Mouse (Mus musculus) granulocyte monocyte progenitor cell, adult 5-6 weeks (primary cell): Measurements from ENCODE around the gene Rasl11b. TPM values are rescaled to one million over a fixed set of nuclear protein-coding genes. Genes with fewer than 3 reads are reported as not detected.

ENCODE experiments used
- ATAC-seq: replicated peaks from 2 replicates; pipeline ENCODE4 v1.8.0; 2016; ENCODE audit warnings: mild to moderate bottlenecking, moderate TSS enrichment, inconsistent platforms; ENCODE audit not compliant: poor library complexity, severe bottlenecking
- total RNA-seq, 2 experiments: library from RNA; stranded (forward) in 1 of 2; stranded (reverse) in 1 of 2; fragments of 200-712, 200-1000 nt in 1 of 2; fragments of >200 nt in 1 of 2; fragmentation: Nextera tagmentation in 1 of 2; gene quantifications; 2 replicates each; pipeline ENCODE4 v1.2.3; 2014 to 2017

Rasl11b gene
- total RNA-seq, 2 experiments from 2014 or later, result 1.8 TPM; not detected in 1

- no peak for ATAC-seq
Measured at GRCm38 (mm10) chr5:74184607-74185006, 10.5 kb upstream of the Rasl11b start.

- no peak for ATAC-seq
Measured at GRCm38 (mm10) chr5:74188076-74188475, 7.0 kb upstream of the Rasl11b start.

- no peak for ATAC-seq
Measured at GRCm38 (mm10) chr5:74188886-74189285, 6.2 kb upstream of the Rasl11b start.

- no peak for ATAC-seq
Measured at GRCm38 (mm10) chr5:74189484-74190160, 5.5 kb upstream of the Rasl11b start.

- no peak for ATAC-seq
Measured at GRCm38 (mm10) chr5:74190161-74190491, 5.0 kb upstream of the Rasl11b start.

GRCm38 (mm10) chr5:74190911-74191310, 4.2 kb upstream of the Rasl11b start:
- no peak for ATAC-seq

GRCm38 (mm10) chr5:74193008-74193407, 2.1 kb upstream of the Rasl11b start:
- ATAC-seq, result no peak

GRCm38 (mm10) chr5:74193626-74194025, 1.5 kb upstream of the Rasl11b start:
- ATAC-seq, result no peak

- ATAC-seq, result no peak
Measured at GRCm38 (mm10) chr5:74194027-74194840, 852 bp upstream of the Rasl11b start.

- no peak for ATAC-seq
Measured at GRCm38 (mm10) chr5:74195614-74196306, 674 bp downstream of the Rasl11b start.

- no peak for ATAC-seq
Measured at GRCm38 (mm10) chr5:74196307-74196618, 1.2 kb downstream of the Rasl11b start.

GRCm38 (mm10) chr5:74197541-74198330, 2.6 kb downstream of the Rasl11b start:
- no peak for ATAC-seq

GRCm38 (mm10) chr5:74198446-74198845, 3.4 kb downstream of the Rasl11b start:
- no peak for ATAC-seq

- no peak for ATAC-seq
Measured at GRCm38 (mm10) chr5:74199793-74200192, 4.7 kb downstream of the Rasl11b start.

- ATAC-seq, result no peak
Measured at GRCm38 (mm10) chr5:74200481-74200880, 5.4 kb downstream of the Rasl11b start.

GRCm38 (mm10) chr5:74201570-74202357, 6.7 kb downstream of the Rasl11b start:
- ATAC-seq, result no peak

- no peak for ATAC-seq
Measured at GRCm38 (mm10) chr5:74202515-74202914, 7.4 kb downstream of the Rasl11b start.

- no peak for ATAC-seq
Measured at GRCm38 (mm10) chr5:74204465-74204864, 9.4 kb downstream of the Rasl11b start.

- no peak for ATAC-seq
Measured at GRCm38 (mm10) chr5:74205509-74205908, 10.4 kb downstream of the Rasl11b start.

- ATAC-seq, result no peak
Measured at GRCm38 (mm10) chr5:74206038-74206437, 11.0 kb downstream of the Rasl11b start.
